Mouse (Mus musculus) CD4-positive, CD25-positive, alpha-beta regulatory T cell, adult 9 weeks (primary cell): Measurements from ENCODE around the gene Cap1. TPM values are rescaled to one million over a fixed set of nuclear protein-coding genes. Genes with fewer than 3 reads are reported as not detected.

Source experiments
- polyA plus RNA-seq: library from polyadenylated mRNA; unstranded; fragments of 100-300 nt; shearing (Covaris generic); gene quantifications from one replicate; pipeline ENCODE4 v1.2.1, GENCODE M21; 2017

Cap1 gene
- 193 TPM for polyA plus RNA-seq

DNA sequence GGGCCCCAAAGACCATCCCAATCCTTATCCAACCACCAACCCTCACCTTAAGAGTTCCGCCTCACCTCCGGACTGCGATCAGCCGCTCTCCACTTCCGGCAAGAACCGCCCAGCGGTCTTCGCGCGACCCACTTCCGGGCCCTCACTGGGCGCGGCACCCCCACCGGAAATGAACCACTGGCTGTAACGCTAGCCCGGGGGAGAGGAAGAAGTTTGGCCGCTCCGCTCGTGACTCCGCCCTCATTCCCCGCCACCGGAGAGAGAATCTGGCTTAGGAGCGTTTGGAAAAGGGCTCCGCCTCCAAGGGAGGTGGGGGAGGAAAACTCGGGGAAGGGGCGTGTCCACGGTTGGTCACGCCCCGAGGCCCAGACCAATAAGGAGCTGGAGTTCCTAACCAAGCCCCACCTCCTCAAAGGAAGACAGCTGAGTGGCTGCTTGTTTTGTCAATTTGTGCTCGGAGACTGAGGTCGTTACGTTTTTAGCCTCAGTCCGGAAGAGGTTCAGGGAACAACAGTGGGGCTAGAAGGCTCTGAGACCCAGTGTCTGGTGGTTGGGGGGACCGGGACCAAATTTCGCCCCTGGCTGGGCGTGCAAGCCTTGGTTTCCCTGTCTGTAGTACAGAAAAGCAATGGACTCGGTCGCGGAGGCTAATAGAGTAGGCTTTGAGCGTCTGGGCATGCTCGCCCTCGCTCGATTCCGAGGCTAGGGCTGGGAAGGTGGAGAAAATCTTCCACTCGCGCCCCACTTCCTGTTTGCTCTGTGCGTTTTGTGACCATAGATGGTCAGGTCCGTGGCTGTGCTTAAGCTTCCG lies at the start of gene Cap1:
Gene Cap1, minus strand, starts transcription at position 289 of the 811 bp plus-strand sequence.

DNA sequence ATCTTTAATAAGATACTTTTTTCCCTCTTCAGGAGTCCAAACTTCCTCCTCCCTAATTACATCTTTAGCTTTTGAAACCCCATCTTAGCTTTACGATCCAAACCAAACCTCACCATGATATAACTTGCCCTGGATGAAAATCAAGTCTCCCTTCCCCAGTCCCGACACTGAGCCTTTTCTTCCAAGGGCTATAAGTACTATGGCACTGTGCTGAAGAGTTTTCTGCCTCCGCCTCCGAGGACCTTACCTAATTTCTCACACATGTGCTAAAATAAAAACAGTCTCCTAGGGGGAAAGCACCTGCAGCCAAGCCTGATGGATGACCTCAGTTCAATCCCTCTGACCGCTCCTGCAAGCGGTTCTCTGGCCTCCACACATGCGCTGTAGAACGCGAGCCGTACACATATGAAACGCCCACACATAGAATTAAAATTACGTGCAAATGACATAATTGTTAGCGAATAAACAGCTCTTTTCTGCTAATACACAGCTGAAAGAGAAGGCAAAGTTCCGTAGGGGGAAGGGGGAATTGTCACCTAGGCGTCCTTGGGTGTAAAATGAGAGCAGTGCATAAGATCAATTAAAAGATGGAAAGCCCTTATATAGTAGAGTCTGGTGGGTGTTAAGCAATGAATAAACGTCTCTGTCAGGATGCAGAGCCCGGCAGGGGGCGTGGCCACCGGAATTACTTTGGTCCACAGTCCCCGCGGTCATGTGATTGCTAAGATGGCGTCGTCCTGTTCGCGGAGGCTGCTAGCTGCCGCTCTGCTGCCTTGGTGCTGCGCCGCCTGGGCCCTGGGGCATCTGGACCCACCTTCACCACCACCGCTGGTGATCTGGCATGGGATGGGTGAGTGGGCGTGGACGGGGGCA lies 50.1 kb downstream of the Cap1 start, which contains the start of gene Ppt1:
Gene Ppt1, plus strand, starts transcription at position 713 of the 873 bp plus-strand sequence.

Other genes starting within 250 kb of the Cap1 start
- gene 9530002B09Rik, start 196.8 kb downstream of the Cap1 start, polyA plus RNA-seq, result not detected
- gene Ppt1, start 49.8 kb downstream of the Cap1 start, polyA plus RNA-seq, result 115 TPM
- 3.0 TPM for gene Mfsd2a, start 75.1 kb upstream of the Cap1 start, polyA plus RNA-seq
- gene Mycl, start 109.6 kb upstream of the Cap1 start, polyA plus RNA-seq, result not detected
- 28.0 TPM for gene Trit1, start 130.5 kb upstream of the Cap1 start, polyA plus RNA-seq
- 0.24 TPM for gene Bmp8b, start 219.1 kb upstream of the Cap1 start, polyA plus RNA-seq
- gene Oxct2b, start 230.2 kb upstream of the Cap1 start, polyA plus RNA-seq, result not detected